Mouse (Mus musculus) kidney, postnatal 0 days (tissue): Measurements from ENCODE around the gene Pcbd2. TPM values are rescaled to one million over a fixed set of nuclear protein-coding genes. Genes with fewer than 3 reads are reported as not detected.

Experiments
- ATAC-seq: fragments of 200-750 bp; cut with Nextera tagmentation; replicated peaks from 2 replicates; pipeline ENCODE4 v1.8.0; 2017; ENCODE audit warnings: low read depth, moderate number of reproducible peaks, moderate TSS enrichment, moderate library complexity; ENCODE audit not compliant: low FRiP score
- DNase-seq: peaks from one replicate; pipeline ENCODE4 v3.0.0-alpha.2; 2016; ENCODE audit warnings: low spot score
- H3K27ac ChIP-seq: fragments of 300-500 bp; sonication (generic); 2 replicates; pipeline ENCODE4 v1.5.1; 2014; ENCODE audit warnings: mild to moderate bottlenecking
- H3K27me3 ChIP-seq: fragments of 300-500 bp; sonication (generic); 2 replicates; pipeline ENCODE4 v1.6.1; 2014; ENCODE audit warnings: low read length, mixed read lengths; ENCODE audit not compliant: insufficient read depth
- H3K36me3 ChIP-seq: fragments of 300-500 bp; sonication (generic); 2 replicates; pipeline ENCODE4 v1.6.1; 2014; ENCODE audit warnings: low read length, mixed read lengths; ENCODE audit not compliant: insufficient read depth
- H3K4me1 ChIP-seq: fragments of 300-500 bp; sonication (generic); replicated peaks from 2 replicates; pipeline ENCODE4 v1.6.1; 2014; ENCODE audit warnings: antibody characterized with exemption, low read length, mixed read lengths; ENCODE audit not compliant: insufficient read depth
- H3K4me2 ChIP-seq: fragments of 300-500 bp; sonication (generic); 2 replicates; pipeline ENCODE4 v1.6.1; 2014; ENCODE audit warnings: mild to moderate bottlenecking, low read length, moderate library complexity, mixed read lengths
- H3K4me3 ChIP-seq: fragments of 300-500 bp; sonication (generic); replicated peaks from 2 replicates; pipeline ENCODE4 v1.5.1; 2014; ENCODE audit warnings: low read depth, low read length
- H3K9ac ChIP-seq: fragments of 300-500 bp; sonication (generic); 2 replicates; pipeline ENCODE4 v1.6.1; 2014; ENCODE audit warnings: low read depth, low read length
- H3K9me3 ChIP-seq: fragments of 300-500 bp; sonication (generic); replicated peaks from 2 replicates; pipeline ENCODE4 v1.6.1; 2016; ENCODE audit warnings: low read length, inconsistent platforms, mixed read lengths
- CTCF ChIP-seq: IDR thresholded peaks from 2 replicates; pipeline ENCODE4 v1.5.1; 2016; ENCODE audit warnings: antibody characterized with exemption, low read depth, mild to moderate bottlenecking, moderate library complexity
- WGBS: fragments of 180-500 bp; shearing (Covaris S2); extraction: QIAGEN DNeasy Blood & Tissue Kit; methylation state at CpG from one replicate; pipeline ENCODE4 v1.1.7; 2014; 5-methylcytosine and 5-hydroxymethylcytosine counted together
- polyA plus RNA-seq: library from polyadenylated mRNA; unstranded; fragments of >200 nt; fragmentation: Nextera tagmentation; extraction: Ambion mirVana; gene quantifications from 2 replicates; pipeline ENCODE4 v1.2.1, GENCODE M21; 2015

Gene Pcbd2
- polyA plus RNA-seq, 1 experiment from 2014 or later, result 68.5 TPM

DNA sequence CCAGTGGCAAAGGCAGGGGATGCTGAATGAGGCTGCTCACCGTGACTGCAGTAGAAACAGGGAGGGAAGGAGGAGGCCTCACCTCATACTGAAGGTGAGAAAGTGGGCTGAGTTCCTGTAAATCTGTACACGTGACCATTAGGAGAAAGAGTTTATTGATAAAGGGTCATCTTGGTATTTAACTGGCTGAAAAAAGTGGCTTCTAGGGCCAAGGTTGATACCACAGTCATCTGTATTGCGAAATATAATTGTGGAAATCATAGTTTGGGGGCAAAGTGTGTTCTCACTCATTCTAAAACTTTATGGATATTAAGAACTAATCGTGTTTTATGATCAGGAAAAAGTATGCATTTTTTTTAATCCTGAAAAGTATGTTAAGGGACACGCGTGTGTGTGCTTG lies 87.7 kb downstream of the Pcbd2 start:
- ATAC-seq (no peak), DNase-seq (no peak)
- Histone ChIP-seq H3K4me3 (no peak overlapping the region), H3K9ac (no peak overlapping the region), H3K27me3 (no peaks in the 10 kb centered on the region; the same call in 1 of the 2 replicates), H3K4me1 (no peaks in the 10 kb centered on the region), H3K27ac (no peak overlapping the region), H3K36me3 (no peaks in the 10 kb centered on the region), H3K9me3 (no peaks in the 10 kb centered on the region), H3K4me2 (no peak overlapping the region)
- 82% methylated on average over 6 of the region's 6 CpGs for WGBS
- TF ChIP-seq CTCF, result no peak

DNA sequence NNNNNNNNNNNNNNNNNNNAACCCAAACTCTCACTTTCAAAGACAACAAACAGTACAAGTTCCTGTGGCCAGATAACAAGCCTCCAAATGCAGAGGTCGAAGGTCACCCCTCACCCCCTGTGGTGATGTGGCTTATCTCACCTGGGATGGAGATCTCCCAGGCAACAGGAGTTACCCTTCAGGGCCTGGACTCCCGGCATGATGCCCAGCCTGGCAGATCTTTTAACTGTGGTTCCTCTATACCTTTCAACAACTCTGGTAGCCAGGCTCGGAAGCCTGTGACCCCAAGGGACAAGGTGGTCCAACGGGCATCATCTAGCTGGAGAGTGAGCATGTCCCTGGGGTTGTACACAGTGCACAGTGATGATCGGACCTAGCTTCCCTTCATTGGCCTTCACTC lies 95.3 kb downstream of the Pcbd2 start:
- no peak overlapping the region for H3K27ac ChIP-seq
- H3K9ac ChIP-seq, result no peak overlapping the region
- ATAC-seq, result no peak
- no peaks in the 10 kb centered on the region for H3K9me3 ChIP-seq
- no peaks in the 10 kb centered on the region for H3K36me3 ChIP-seq
- H3K4me2 ChIP-seq, result no peak overlapping the region
- TF ChIP-seq CTCF, result no peak
- WGBS, result 67% methylated on average over 5 of the region's 5 CpGs
- no peaks in the 10 kb centered on the region; the same call in 1 of the 2 replicates for H3K4me1 ChIP-seq
- DNase-seq, result no peak
- no peak overlapping the region for H3K4me3 ChIP-seq
- H3K27me3 ChIP-seq, result peaks cover 49% of the 10 kb centered on the region

DNA sequence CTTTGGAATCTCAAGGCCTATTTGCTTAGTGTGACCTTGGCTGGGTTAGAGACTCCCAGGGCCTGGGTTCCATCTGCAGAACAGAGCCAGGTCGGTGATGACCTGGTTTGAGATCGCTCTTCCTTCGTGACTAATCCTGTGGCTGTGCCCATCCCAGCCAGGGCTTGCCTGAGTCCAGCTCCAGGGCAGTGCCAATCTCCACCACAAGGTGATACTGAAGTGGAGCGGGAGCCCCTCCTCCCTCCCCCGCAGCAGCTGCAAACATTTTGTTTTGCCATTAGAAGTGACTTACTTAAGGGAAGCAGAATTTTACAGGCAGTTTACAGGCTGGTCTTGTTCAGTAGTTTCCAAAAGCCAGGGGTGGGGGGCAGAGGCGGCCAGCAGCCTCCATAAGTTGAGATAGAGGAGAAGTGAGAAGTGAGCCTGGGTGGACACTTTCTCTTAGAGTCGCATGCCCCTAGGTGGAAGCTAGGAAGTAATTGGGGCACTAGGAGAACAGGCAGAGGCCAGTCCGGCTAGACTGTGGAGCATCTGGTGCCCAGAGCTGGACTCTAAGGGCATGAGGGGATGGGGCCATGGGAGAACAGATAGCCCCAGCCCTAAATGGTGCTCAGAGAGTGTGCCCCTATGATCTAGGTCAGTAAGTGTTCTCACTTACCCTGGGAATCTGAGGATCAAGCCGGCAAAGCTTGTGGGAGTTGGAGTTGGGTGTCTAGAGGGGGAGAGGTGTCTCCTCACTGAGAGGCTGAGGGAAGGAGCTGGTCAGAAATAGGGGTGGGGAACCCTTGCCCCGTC lies 97.2 kb downstream of the Pcbd2 start:
- H3K4me1 ChIP-seq, result no peaks in the 10 kb centered on the region; the same call in 1 of the 2 replicates
- WGBS, result 12% methylated on average over 10 of the region's 10 CpGs
- H3K4me2 ChIP-seq, result no peak overlapping the region
- H3K27ac ChIP-seq, result no peak overlapping the region
- ATAC-seq (no peak; the same call in 1 of the 2 replicates), DNase-seq (peak; percentile 46)
- no peaks in the 10 kb centered on the region for H3K36me3 ChIP-seq
- H3K27me3 ChIP-seq, result peaks cover 67% of the 10 kb centered on the region
- H3K4me3 ChIP-seq, result no peak overlapping the region
- no peak overlapping the region for H3K9ac ChIP-seq
- no peaks in the 10 kb centered on the region for H3K9me3 ChIP-seq
- TF ChIP-seq CTCF, result peak; percentile 37

DNA sequence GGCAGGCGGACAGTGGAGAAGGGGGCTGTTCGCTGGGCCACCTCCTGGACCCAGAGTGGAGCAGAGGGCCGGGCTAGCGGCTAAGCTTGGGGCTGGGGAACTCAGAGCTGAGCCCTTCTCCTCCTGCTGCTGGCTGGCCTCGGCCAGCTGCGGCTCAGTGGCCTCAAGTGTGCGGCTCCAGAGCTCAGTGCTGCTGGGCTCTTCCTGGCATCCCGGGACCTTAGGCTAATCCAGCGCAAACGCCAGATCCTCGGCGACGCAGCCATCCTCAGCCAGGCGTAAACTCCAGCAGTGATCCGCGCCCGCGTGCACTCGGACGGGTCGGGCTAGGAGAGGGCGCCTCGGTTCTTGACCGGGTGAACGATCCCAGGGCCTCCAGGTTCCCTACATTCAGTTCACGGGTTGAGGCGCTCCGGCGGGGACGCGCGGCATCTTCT lies 98.1 kb downstream of the Pcbd2 start:
- Histone ChIP-seq H3K27me3 (peaks cover 76% of the 10 kb centered on the region), H3K9ac (no peak overlapping the region), H3K4me2 (no peak overlapping the region), H3K4me1 (peaks cover 3% of the 10 kb centered on the region; the same call in 1 of the 2 replicates), H3K4me3 (0 out of 2 replicates have a peak overlapping the region, but pooled peaks have one; percentile 2), H3K36me3 (no peaks in the 10 kb centered on the region), H3K27ac (no peak overlapping the region), H3K9me3 (no peaks in the 10 kb centered on the region)
- no peak for DNase-seq
- no peak for TF ChIP-seq CTCF
- 3% methylated on average over 31 of the region's 32 CpGs for WGBS
- ATAC-seq, result no peak

DNA sequence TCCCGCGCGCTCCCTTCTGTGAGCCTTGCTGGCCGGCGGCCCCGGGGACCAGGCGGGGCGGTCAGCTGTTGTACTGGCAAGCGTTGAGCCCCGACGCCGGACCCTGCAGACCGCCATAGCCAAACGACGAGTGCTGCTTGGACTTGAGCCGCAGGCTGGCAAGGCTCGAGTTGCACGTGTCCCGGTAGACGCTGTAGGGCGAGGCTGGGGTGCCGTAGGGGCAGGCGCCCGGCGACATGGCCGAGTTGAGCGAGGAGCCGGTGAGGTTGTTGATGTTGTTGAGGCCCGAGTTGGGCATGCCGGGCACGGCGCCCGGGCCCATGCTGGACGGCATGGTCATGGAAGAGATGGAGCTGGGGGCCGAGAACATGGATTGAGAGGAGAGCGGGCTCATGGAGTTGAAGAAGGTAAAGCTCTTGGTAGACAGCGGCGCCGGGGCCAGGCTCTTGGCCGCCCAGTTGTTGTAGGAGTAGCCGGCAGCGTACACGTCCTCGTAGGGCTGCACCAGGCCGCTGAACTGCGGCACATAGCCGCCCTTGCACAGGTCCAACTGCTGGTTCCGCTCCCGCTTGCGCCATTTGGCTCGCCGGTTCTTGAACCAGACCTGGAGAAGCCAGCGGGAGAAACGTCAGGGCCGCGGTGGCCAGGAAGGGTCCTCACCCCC lies 99.0 kb downstream of the Pcbd2 start:
- DNase-seq, result no peak
- H3K27ac ChIP-seq, result no peak overlapping the region

More for the DNA sequence above, 99.0 kb downstream of the Pcbd2 start:
- Histone ChIP-seq H3K36me3 (no peaks in the 10 kb centered on the region), H3K4me1 (peaks cover 12% of the 10 kb centered on the region), H3K4me3 (0 out of 2 replicates have a peak overlapping the region, but pooled peaks have one; percentile 4), H3K27me3 (peaks cover 79% of the 10 kb centered on the region), H3K4me2 (no peak overlapping the region), H3K9me3 (no peaks in the 10 kb centered on the region), H3K9ac (no peak overlapping the region)
- no peak for TF ChIP-seq CTCF
- ATAC-seq, result no peak
- 3% methylated on average over 56 of the region's 56 CpGs for WGBS

Other genes with a start within 250 kb of the Pcbd2 start
- gene Dbn1, start 239.3 kb upstream of the Pcbd2 start, polyA plus RNA-seq, result 104 and 125 TPM in 2 replicates
- gene Pdlim7, start 213.7 kb upstream of the Pcbd2 start, polyA plus RNA-seq, result 112 and 124 TPM in 2 replicates
- gene Dok3, start 198.1 kb upstream of the Pcbd2 start, polyA plus RNA-seq, result 1.7 and 1.8 TPM in 2 replicates
- 60.1 and 60.3 TPM in 2 replicates for gene Ddx41, start 190.7 kb upstream of the Pcbd2 start, polyA plus RNA-seq
- 23.9 and 24.9 TPM in 2 replicates for gene Fam193b, start 156.2 kb upstream of the Pcbd2 start, polyA plus RNA-seq
- 136 and 160 TPM in 2 replicates for gene Tmed9, start 153.6 kb upstream of the Pcbd2 start, polyA plus RNA-seq
- 20.1 and 22.8 TPM in 2 replicates for gene B4galt7, start 127.5 kb upstream of the Pcbd2 start, polyA plus RNA-seq
- gene Caml, start 104.4 kb upstream of the Pcbd2 start, polyA plus RNA-seq, result 50.6 and 53.0 TPM in 2 replicates
- gene Ddx46, start 92.3 kb upstream of the Pcbd2 start, polyA plus RNA-seq, result 27.4 and 28.3 TPM in 2 replicates
- gene B230219D22Rik, start 34.2 kb upstream of the Pcbd2 start, polyA plus RNA-seq, result 40.7 and 41.2 TPM in 2 replicates
- gene Txndc15, start 12.7 kb upstream of the Pcbd2 start, polyA plus RNA-seq, result 94.5 and 102 TPM in 2 replicates
- gene Catsper3, start 57.2 kb downstream of the Pcbd2 start, polyA plus RNA-seq, result 0.10 and 0.14 TPM in 2 replicates
- gene Pitx1, start 108.8 kb downstream of the Pcbd2 start, polyA plus RNA-seq, result 0.08 TPM in 1 of 2 replicates, not detected in the other